20 mouse cellular contexts compared by ENCODE assay signal in genomic region chr4:52056031-52056430, GRCm38 (mm10).
DNase-seq lines count a peak whose midpoint lies in the region; ATAC-seq and TF ChIP-seq lines count a peak whose summit lies in the region.
"Had no signal": no experiment of that assay in that cellular context is flagged by ENCODE, and none has a peak within 500 bp of the region (broad histone marks: within the 10 kb centered on the region; RNA-seq: fewer than 3 reads in every experiment).

No protein-coding gene starts in this region.

- TF ChIP-seq CTCF in kidney, postnatal 0 days (IDR thresholded peaks at IDR 0.05; ENCODE audit: low read depth): no peak
- no peak for TF ChIP-seq CTCF in midbrain, postnatal 0 days (IDR thresholded peaks at IDR 0.05)

- H3K36me3 ChIP-seq in kidney, postnatal 0 days (ENCODE audit: insufficient read depth, low read length): no peaks in the 10 kb centered on the region
- no peaks in the 10 kb centered on the region for H3K36me3 ChIP-seq in midbrain, postnatal 0 days (ENCODE audit: insufficient read depth, low read length)
- H3K36me3 ChIP-seq in midbrain, embryonic 10.5 days: no peaks in the 10 kb centered on the region
- H3K36me3 ChIP-seq: embryonic facial prominence, embryonic 12.5 days; forebrain, embryonic 12.5 days; heart, embryonic 12.5 days; hindbrain, embryonic 10.5 days had no signal

- H3K4me2 ChIP-seq in kidney, postnatal 0 days (ENCODE audit: low read length): no peak overlapping the region
- no peak overlapping the region for H3K4me2 ChIP-seq in midbrain, postnatal 0 days (ENCODE audit: low read depth, low read length, poor library complexity, severe bottlenecking)
- H3K4me2 ChIP-seq: embryonic facial prominence, embryonic 12.5 days; forebrain, embryonic 12.5 days; heart, embryonic 12.5 days; hindbrain, embryonic 14.5 days had no signal

- H3K9ac ChIP-seq in kidney, postnatal 0 days (ENCODE audit: low read depth, low read length): no peak overlapping the region
- no peak overlapping the region for H3K9ac ChIP-seq in midbrain, postnatal 0 days (replicated peaks; ENCODE audit: low read length, poor library complexity, severe bottlenecking)
- H3K9ac ChIP-seq: embryonic facial prominence, embryonic 12.5 days; forebrain, embryonic 12.5 days; heart, embryonic 12.5 days; hindbrain, embryonic 14.5 days had no signal

- H3K4me1 ChIP-seq in kidney, postnatal 0 days (replicated peaks; ENCODE audit: insufficient read depth, low read length): no peaks in the 10 kb centered on the region
- H3K4me1 ChIP-seq in midbrain, postnatal 0 days (ENCODE audit: insufficient read depth, low read length): no peaks in the 10 kb centered on the region
- no peaks in the 10 kb centered on the region for H3K4me1 ChIP-seq in midbrain, embryonic 10.5 days
- H3K4me1 ChIP-seq: embryonic facial prominence, embryonic 12.5 days; forebrain, embryonic 12.5 days; heart, embryonic 12.5 days; hindbrain, embryonic 10.5 days had no signal

- H3K9me3 ChIP-seq in kidney, postnatal 0 days (replicated peaks; ENCODE audit: low read length): no peaks in the 10 kb centered on the region
- no peaks in the 10 kb centered on the region for H3K9me3 ChIP-seq in midbrain, postnatal 0 days (ENCODE audit: low read length)
- no peaks in the 10 kb centered on the region for H3K9me3 ChIP-seq in midbrain, embryonic 10.5 days (replicated peaks)
- H3K9me3 ChIP-seq: embryonic facial prominence, embryonic 12.5 days; forebrain, embryonic 12.5 days; heart, embryonic 12.5 days; hindbrain, embryonic 10.5 days had no signal

- H3K4me3 ChIP-seq in kidney, postnatal 0 days (replicated peaks; ENCODE audit: low read depth, low read length): no peak overlapping the region
- H3K4me3 ChIP-seq in midbrain, postnatal 0 days (ENCODE audit: low read depth, low read length): no peak overlapping the region
- no peak overlapping the region for H3K4me3 ChIP-seq in midbrain, embryonic 10.5 days
- H3K4me3 ChIP-seq: embryonic facial prominence, embryonic 12.5 days; forebrain, embryonic 12.5 days; gastrocnemius, adult 2 months; heart, embryonic 12.5 days; hindbrain, embryonic 10.5 days had no signal

- H3K27me3 ChIP-seq in kidney, postnatal 0 days (ENCODE audit: insufficient read depth, low read length): no peaks in the 10 kb centered on the region
- no peaks in the 10 kb centered on the region for H3K27me3 ChIP-seq in midbrain, postnatal 0 days (ENCODE audit: insufficient read depth, low read length)
- H3K27me3 ChIP-seq in midbrain, embryonic 10.5 days (ENCODE audit: low read depth, poor library complexity, severe bottlenecking): no peaks in the 10 kb centered on the region
- H3K27me3 ChIP-seq: embryonic facial prominence, embryonic 12.5 days; forebrain, embryonic 12.5 days; heart, embryonic 12.5 days had no signal

- no peak for ATAC-seq in kidney, postnatal 0 days (replicated peaks; ENCODE audit: low FRiP score, low read depth)
- no peak for ATAC-seq in midbrain, postnatal 0 days (ENCODE audit: low FRiP score)
- ATAC-seq: inflammation-experienced regulatory T-cells, adult 6 months; intestine, postnatal 0 days had no signal

- DNase-seq in adrenal gland, postnatal 10 days: peak; percentile 3
- no peak for DNase-seq in adrenal gland, postnatal 25 days
- peak; percentile 22 for DNase-seq in kidney, postnatal 0 days (ENCODE audit: low spot score)
- no peak for DNase-seq in kidney, adult 18-20 months
- DNase-seq in midbrain, postnatal 0 days (ENCODE audit: low spot score): peak; percentile 36
- DNase-seq in midbrain, embryonic 10.5 days (ENCODE audit: low spot score): no peak
- DNase-seq in liver: no peak
- DNase-seq: cerebellum, adult 11 months; cerebellum, adult 8-10 months; cerebellum, postnatal 14 days; embryo, embryonic 11 days; gastrocnemius, adult 2 months; gastrocnemius, postnatal 25 days had no signal

- no peak overlapping the region for H3K27ac ChIP-seq in kidney, postnatal 0 days
- no peak overlapping the region for H3K27ac ChIP-seq in midbrain, postnatal 0 days (ENCODE audit: low read depth, low read length)
- no peak overlapping the region for H3K27ac ChIP-seq in midbrain, embryonic 10.5 days (replicated peaks)
- H3K27ac ChIP-seq: embryonic facial prominence, embryonic 12.5 days; forebrain, embryonic 12.5 days; gastrocnemius, adult 2 months; hindbrain, embryonic 10.5 days; hindbrain, embryonic 14.5 days had no signal

Comparison
In these comparisons a context has a peak if more than half of its experiments do, and no peak if none do; other contexts are left out.
1. DNase-seq: peak in adrenal gland, postnatal 10 days (single experiment), kidney, postnatal 0 days (single experiment) and midbrain, postnatal 0 days (single experiment); none in adrenal gland, postnatal 25 days (single experiment), kidney, adult 18-20 months (single experiment), midbrain, embryonic 10.5 days (single experiment) and liver (single experiment).